Mouse (Mus musculus): ENCODE results near the gene Hyal2.
"Not testable (repeated sequence)": the region's sequence is repeated elsewhere in the genome, so short reads cannot be mapped to it uniquely, and the experiment has no call there.

Hyal2 gene

DNA sequence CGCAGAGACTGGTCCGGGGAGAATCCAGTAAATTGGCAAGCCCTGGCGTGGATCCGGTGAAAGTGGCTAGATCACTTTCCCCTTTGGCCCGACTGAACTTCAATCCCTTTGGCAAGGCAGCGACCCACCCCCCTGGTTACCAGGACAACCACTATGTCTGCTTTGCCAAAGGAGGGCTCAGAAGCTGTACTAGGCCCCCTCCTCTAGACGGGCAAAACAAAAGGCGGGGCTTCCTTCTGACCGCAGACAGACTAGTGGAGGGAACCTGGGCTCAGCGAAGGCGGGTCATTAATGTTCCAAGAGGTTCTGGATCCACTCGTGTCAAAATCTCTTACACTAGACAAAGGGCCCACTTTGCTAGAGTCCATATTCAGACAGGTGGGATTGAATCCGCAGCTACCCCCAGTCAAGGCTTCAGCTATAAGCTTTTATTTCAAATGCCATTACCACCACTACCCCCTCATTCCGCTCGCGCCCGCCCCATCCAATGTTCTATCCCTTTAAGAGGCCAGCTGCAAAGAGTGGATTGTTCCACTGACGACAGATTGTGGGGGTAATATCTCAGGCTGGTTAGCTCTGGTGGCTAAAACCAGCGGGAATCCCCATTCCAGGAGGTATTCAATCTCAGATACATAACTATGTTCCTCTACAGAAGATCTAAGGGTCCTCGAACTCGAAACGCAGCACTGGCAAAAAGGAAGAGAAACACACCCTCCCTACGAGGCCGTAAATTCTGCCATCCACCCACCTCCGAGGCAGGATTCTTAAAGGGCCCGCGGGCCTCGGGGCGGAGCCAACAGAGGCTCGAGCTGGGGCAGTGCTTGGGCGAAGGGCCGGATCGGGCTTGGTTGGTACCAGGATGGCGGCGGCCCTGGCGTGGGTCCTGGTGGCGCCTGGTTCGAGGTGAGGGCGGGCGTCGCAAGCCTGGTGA lies 851 bp downstream of the Hyal2 start:
- peak; percentile 83 for DNase-seq (ENCODE audit: low read depth, low spot score)

DNA sequence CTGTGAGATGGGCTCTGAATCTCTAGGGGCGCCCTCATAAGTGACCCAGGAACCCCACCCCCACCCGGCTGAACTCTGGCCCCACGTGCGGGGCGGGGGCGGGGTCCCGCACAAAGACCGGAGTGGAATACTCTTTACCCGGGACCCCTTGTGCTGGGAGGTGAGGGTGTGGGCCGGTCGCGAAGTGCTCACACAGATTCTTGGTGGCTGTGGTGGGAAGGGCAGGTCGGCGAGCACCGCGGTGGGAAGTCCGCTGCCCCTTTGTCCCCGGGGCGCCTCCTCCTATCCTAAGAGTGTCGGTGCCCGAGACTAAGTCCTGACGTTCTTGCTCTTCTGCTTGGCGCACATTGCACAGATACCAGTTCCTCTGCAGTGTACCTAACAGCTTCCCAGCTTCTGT lies 1.5 kb downstream of the Hyal2 start:
- DNase-seq (ENCODE audit: low read depth, low spot score): no peak

DNA sequence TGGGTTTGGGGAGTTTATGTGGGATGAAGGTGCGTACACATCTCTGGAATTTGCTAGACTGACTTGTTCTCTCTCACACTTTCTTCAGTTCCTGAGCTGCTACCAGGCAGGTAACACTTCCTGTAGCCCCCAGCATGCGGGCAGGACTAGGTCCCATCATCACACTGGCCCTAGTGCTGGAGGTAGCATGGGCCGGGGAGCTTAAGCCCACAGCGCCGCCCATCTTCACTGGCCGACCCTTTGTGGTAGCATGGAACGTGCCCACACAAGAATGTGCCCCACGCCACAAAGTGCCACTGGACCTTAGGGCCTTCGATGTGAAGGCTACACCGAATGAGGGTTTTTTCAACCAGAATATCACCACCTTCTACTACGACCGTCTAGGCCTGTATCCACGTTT lies 2.3 kb downstream of the Hyal2 start:
- no peak for DNase-seq (ENCODE audit: low read depth, low spot score)

DNA sequence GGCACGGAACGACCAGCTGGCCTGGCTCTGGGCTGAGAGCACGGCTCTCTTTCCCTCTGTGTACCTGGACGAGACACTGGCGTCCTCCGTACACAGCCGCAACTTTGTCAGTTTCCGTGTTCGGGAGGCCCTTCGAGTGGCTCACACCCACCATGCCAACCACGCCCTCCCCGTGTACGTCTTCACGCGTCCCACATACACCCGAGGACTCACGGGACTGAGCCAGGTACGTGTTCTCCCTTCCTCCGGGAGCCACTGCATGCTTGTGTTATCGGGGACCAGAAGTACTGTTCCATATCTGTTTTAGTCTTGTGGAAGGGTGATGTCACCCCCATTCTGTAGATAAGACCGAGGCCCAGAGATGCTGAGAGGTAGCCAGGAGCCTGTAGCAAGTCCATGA lies 3.1 kb downstream of the Hyal2 start:
- DNase-seq (ENCODE audit: low read depth, low spot score): peak; percentile 67

DNA sequence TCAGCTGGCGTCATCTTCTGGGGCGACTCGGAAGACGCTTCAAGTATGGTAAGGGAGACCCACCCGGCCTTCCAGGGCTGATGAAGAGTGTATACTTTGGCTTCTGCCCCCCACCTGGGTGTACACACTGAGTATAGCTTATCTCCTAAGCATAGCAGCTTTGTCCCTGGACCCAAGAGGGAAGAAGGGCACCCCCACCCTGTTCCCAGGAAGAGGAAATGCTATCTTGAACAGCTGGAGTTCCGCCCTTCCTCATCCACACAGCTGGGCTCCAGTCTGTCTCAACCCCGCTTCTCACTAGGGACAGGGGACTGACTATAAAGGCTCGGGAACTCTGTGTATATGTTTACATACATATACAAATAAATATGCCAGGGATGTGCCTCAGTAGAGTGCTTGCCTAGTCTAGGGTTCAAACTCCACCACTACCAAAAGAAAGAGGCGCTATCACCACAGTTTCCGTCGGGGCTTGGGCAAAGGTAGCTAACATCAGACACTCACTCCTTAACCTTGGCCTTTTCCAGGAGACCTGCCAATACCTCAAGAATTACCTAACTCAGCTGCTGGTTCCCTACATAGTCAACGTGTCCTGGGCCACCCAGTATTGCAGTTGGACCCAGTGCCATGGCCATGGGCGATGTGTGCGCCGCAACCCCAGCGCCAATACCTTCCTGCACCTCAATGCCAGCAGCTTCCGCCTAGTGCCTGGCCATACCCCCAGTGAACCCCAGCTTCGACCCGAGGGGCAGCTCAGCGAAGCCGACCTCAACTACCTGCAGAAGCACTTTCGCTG lies 4.0 kb downstream of the Hyal2 start:
- no peak for DNase-seq (ENCODE audit: low read depth, low spot score)

DNA sequence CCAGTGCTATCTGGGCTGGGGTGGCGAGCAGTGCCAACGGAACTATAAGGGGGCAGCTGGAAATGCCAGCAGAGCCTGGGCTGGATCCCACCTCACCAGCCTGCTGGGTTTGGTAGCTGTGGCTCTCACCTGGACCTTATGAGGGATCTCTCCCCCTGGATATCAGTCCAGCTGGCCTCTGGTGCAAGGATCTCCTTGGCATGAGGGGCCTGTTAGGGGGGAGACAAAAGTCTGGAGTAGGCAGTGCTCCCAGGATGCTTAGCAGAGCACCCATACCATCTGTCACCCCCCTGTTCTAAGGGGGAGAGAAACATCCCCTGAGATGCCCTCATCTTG lies 4.5 kb downstream of the Hyal2 start:
- DNase-seq (ENCODE audit: low read depth, low spot score): no peak

DNA sequence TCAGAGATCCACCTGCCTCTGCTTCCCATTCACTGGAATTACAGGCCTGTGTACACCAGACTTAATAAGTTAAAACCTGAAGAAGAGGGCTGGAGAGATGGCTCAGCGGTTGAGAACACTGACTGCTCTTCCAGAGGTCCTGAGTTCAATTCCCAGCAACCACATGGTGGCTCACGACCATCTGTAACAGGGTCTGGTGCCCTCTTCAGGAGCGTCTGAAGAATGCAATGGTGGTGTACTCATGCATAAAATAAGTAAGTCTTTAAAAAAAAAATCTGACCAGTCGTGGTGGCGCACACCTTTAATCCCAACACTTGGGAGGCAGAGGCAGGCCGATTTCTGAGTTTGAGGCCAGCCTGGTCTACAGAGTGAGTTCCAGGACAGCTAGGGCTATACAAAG lies 6.0 kb downstream of the Hyal2 start:
- not testable (repeated sequence) for DNase-seq (ENCODE audit: low read depth, low spot score)

DNA sequence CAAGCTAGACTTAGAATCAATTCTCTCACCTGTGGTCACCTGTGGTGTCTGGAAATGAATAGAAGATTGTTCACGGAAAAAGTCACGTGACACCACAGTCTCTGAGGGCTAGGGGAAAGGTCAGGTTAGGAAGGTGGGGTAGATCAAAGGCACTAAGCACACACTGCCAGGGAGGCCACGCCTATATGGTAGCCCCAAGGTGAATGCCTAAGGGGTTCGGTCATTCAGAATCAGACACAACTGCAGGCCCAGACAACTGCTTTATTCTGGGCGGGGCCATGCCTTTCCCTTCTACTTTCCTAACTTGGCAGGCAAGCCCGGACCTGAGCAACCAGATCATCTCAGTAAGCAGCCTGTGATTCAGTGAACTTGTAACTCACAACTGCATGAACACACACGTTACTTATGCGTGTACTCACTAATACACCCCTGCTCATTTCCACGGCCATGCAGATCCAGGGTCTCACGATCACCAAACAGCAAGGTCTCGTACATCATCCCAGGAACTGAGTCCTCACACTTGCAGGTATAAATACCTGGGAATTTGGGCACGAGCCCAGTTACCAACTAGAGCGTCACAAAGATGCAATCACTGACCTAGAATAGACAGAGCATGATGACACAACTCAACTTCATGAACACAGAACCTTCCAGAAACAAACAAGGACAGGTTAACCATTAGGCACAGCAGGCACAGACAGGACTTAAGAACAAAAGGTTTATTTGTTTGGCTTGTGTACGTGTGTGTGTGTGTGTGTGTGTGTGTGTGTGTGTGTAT lies 8.0 kb downstream of the Hyal2 start:
- DNase-seq (ENCODE audit: low read depth, low spot score): no peak

DNA sequence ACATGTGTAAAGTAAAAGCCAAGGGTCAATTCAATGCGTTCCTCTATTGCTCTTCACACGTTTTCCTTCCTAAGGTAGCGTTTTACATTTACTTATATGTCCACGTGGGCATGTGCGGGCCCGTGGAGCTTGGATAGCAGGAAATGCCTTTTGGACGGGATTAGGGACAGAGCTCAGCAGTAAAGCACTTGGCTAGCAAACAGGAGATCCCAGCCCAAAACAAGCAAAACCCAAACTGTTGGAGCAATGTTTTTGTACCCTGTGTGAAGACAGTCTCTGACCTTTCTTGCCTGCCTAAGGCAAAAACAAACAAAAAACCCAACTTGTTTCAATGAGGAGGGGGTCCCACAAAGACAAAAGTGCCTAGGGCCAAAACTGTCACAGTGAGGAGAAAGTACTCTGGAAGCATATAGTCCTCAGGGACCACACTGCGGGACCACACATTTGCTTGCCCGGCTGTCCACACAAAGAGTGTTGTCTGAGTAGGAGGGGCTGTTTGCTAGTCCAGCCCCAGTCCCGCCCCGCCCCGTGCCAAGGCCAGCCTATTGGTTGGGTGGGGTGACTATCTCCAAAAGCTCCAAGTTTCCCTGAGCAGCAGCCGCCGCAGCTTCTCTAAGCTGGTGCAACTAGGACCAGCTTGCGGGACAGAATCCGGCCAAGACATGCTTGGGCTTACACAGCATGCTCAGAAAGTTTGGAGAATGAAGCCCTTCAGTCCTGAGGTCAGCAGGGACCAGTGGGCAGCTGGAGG lies 8.8 kb downstream of the Hyal2 start, which contains the start of gene Hyal1:
Hyal1 (plus strand) TSS at position 571 of the 751 bp plus-strand sequence.
- peak; percentile 81 for DNase-seq (ENCODE audit: low read depth, low spot score)

DNA sequence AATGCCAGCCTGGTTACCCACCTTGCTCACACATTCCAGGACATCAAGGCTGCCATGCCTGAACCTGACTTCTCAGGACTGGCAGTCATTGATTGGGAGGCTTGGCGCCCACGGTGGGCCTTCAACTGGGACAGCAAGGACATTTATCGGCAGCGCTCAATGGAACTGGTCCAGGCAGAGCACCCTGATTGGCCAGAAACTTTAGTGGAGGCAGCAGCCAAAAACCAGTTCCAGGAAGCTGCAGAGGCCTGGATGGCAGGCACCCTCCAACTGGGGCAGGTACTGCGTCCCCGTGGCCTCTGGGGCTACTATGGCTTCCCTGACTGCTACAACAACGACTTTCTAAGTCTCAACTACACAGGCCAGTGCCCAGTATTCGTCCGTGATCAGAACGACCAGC lies 10.1 kb downstream of the Hyal2 start:
- no peak for DNase-seq (ENCODE audit: low read depth, low spot score)

DNA sequence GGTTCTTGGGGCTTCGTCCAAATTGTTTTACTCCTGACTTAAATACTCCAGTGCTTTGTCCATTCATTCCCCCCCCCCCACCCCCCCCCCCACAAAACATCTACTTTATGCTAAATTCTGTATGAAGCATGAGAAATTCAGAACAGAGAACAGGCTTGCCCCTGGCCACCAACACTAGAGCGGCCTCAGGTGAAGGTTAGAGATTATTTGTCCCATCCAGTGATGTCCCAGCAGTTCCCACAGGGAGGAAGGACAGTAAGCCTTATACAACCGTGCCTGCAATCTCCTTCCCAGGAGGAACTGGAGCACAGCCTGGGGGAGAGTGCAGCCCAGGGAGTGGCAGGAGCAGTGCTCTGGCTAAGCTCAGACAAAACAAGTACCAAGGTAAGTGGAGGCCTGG lies 10.8 kb downstream of the Hyal2 start, which contains the start of gene Naa80:
Naa80 (plus strand) TSS at position 301 of the 400 bp plus-strand sequence.
- no peak for DNase-seq (ENCODE audit: low read depth, low spot score)

DNA sequence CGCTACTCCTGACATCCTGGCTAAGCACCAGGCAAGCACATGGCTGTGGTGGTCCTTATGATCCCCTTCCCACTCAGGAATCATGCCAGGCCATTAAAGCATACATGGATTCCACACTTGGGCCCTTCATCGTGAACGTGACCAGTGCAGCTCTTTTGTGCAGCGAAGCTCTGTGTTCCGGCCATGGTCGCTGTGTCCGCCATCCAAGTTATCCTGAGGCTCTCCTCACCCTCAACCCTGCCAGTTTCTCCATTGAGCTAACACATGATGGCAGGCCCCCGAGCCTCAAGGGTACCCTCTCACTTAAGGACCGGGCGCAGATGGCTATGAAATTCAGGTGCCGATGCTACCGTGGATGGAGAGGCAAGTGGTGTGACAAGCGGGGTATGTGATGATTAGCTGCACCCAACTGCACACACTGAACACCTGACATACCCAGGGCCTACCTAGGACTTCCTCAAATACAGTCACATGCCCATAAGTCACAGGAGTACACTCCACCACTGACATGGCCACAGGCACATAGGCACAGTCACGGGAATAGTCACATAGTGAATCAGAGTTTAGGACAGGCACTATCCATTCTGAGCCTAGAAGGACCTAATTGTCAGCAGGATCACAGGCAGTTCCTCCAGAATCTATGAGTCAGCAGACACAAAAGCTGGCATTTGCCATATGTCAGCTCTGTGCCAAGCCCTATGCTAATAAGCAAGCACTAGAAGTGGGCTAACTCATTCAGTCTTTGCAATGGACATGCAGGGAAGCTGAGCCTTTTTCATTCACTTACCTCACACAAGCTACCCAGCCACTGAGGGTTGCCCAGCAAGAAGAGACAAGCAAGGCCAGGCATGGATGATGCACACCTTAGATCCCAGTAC lies 11.5 kb downstream of the Hyal2 start:
- no peak for DNase-seq (ENCODE audit: low read depth, low spot score)

DNA sequence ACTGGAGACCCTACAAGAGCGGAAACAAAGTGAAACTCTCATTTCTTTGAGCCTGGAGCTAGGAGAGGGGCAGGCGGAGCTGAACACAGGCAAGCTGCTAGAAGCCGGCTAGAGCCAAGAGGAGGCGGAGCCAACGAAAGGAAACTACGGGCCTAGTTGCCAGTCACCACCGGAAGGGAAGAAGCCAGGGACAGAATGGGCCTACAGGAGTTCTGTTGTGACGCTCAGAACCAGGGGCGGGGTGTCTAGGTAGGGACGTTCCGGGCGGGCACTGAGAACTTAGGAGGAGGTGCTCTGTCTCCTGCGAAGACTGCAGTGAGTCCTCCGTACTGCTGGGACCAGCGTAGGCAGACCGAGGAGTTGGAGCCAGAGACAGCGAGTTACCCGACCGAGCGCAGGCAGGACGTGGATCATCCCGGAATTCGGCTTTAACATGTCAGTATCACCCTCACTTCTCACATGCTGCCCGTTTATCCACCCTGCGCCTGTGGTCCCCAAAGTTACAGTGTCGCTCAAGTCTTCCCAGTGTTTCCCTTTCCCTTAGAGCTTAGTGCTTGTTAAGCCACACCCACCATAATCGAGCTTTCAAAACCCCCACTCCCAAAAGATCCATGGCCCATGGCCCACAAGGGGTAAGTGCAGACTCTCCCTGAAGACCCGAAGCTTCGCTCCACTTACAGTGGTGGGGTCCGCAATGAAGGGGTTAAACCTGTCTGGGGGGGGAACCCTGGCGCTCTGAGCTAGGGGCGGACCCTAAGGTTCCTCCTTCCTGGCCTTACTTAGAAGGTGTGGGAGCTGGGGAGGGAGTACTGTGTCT lies 13.0 kb downstream of the Hyal2 start, which contains the start of gene Hyal3:
Hyal3 (plus strand) TSS at position 318 of the 817 bp plus-strand sequence.
- DNase-seq (ENCODE audit: low read depth, low spot score): peak; percentile 81

DNA sequence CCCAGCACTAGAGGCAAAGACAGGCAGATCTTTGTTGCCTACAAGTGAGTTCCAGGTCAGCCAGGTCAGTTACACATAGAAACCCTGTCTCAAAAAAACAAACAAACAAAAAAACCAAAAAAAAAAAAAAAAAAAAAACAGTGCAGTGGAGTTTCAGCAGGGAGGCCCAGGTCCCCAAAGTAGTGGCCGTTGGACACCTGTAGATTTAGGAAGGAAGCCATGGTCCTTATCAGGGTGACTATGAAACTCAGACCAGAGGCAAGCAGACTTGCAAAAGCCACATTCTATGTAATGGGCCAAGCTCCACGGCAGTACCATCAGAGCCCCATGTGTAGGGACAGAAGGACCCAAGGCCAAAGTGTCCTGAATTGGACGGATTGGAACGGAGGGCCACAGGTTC lies 13.8 kb downstream of the Hyal2 start:
- DNase-seq (ENCODE audit: low read depth, low spot score): no peak

DNA sequence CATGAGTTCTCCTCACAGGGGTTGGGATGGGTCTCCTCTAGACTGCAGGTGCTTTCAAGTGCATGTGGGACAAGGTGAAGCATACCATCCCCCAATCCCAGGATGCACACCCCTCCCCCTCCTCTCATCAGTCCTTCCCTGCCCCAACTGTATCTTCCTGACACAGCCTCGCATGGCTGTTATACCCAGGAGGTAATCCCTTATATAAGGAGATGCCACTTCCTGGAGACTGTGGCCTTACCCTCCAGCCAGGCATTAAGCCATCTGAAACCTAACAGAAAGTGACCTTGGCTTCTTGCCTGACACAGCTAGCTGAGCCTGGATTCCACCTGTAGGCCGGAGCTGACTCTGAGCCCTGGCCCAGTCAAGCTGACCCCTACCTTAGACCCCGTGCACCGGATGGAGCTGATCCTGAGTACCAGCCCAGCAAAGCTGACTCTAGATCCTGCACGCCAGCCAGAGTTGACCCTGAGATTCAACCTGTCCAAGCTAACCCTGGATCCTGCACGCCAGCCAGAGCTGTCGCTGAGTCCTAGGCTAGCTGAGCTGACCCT lies 14.8 kb downstream of the Hyal2 start:
- no peak for DNase-seq (ENCODE audit: low read depth, low spot score)

DNA sequence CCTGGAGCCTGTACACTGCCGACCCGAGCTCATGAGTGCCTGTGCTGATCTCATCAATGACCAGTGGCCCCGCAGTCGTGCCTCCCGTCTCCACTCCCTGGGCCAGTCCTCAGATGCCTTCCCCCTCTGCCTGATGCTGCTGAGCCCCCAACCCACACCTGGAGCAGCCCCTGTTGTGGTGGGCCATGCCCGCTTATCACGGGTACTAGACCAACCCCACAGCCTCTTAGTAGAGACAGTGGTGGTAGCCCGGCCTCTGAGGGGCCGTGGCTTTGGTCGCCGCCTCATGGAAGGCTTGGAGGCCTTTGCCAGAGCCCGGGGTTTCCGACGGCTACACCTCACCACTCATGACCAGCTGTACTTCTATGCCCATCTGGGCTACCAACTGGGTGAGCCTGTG lies 15.4 kb downstream of the Hyal2 start:
- no peak for DNase-seq (ENCODE audit: low read depth, low spot score)

DNA sequence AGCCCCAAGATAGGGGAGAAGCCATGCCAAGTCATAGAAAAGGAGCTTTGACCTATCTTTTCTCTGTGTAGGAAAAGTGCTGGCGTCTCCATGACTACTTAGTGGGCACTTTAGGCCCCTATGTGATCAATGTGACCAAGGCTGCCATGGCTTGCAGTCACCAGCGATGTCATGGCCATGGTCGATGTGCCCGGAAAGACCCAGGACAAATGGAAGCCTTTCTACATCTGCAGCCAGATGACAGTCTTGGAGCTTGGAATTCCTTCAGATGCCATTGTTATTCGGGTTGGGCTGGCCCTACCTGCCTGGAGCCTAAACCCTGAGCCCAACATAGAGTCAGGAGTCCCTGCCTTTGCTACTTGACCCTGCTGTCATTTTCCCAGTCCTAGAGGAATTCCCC lies 18.8 kb downstream of the Hyal2 start:
- DNase-seq (ENCODE audit: low read depth, low spot score): no peak

DNA sequence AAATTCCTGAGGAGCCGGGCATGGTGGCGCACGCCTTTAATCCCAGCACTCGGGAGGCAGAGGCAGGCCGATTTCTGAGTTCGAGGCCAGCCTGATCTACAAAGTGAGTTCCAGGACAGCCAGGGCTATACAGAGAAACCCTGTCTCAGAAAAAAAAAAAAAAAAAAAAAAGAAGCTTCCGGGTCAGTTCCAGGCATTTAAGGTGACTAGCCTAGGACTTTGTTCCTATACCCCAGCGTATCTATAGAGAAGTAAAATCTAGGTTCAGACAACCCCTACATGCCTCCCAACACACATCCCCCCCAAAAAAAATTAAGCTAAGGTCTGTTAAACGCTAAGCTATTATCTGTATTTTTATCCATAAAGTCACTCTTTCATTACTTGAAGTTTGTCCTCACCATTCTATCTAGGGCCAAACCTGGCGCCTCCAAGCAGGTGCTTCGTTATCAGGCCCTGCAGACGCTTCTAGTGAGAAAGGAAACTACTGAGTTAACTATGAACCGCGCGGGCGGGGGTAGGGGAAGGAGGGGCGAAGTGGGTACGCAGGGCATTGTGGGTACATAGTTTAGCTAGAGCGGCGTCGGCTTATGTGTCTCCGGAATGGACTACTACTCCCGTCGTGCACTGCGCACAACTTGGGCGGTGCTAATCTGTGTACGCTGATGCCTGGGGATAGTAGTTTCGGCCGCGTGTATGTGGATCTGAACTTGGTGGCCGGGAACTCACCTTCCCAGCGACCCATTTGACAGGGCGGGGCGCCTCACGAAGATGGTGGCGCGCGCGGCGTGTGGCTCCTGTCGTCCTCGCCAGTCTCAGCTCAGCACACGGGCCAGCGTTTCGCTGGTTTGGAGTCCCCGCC lies 19.5 kb downstream of the Hyal2 start, which contains the start of gene Ifrd2:
Ifrd2 (plus strand) TSS at position 669 of the 859 bp plus-strand sequence.
- peak; percentile 97 for DNase-seq (ENCODE audit: low read depth, low spot score)

Measured in c-Kit-negative CD71-positive TER-119-positive erythroid progenitor cells, embryonic 14.5 days (primary cell).